Mouse (Mus musculus) embryonic facial prominence, embryonic 12.5 days (tissue): Measurements from ENCODE around the gene Hist1h1a. TPM values are rescaled to one million over a fixed set of nuclear protein-coding genes. Genes with fewer than 3 reads are reported as not detected.
"Not testable (repeated sequence)": the region's sequence is repeated elsewhere in the genome, so short reads cannot be mapped to it uniquely, and the experiment has no call there.

ENCODE experiments used
- ATAC-seq: fragments of 200-750 bp; cut with Nextera tagmentation; 2 replicates; pipeline ENCODE4 v1.8.0; 2017; ENCODE audit not compliant: insufficient number of reproducible peaks, insufficient read depth, low FRiP score, low TSS enrichment
- H3K27ac ChIP-seq: fragments of 300-500 bp; sonication (generic); 2 replicates; pipeline ENCODE4 v1.5.1; 2016; ENCODE audit warnings: mild to moderate bottlenecking
- H3K27me3 ChIP-seq: fragments of 300-500 bp; sonication (generic); 2 replicates; pipeline ENCODE4 v1.6.1; 2016; ENCODE audit warnings: mild to moderate bottlenecking, moderate library complexity
- H3K36me3 ChIP-seq: fragments of 300-500 bp; sonication (generic); 2 replicates; pipeline ENCODE4 v1.6.1; 2016; ENCODE audit warnings: mild to moderate bottlenecking
- H3K4me1 ChIP-seq: fragments of 300-500 bp; sonication (generic); 2 replicates; pipeline ENCODE4 v1.6.1; 2016
- H3K4me2 ChIP-seq: fragments of 300-500 bp; sonication (generic); replicated peaks from 2 replicates; pipeline ENCODE4 v1.6.1; 2016; ENCODE audit warnings: mild to moderate bottlenecking, moderate library complexity
- H3K4me3 ChIP-seq: fragments of 300-500 bp; sonication (generic); 2 replicates; pipeline ENCODE4 v1.5.1; 2016; ENCODE audit warnings: mild to moderate bottlenecking
- H3K9ac ChIP-seq: fragments of 300-500 bp; sonication (generic); 2 replicates; pipeline ENCODE4 v1.6.1; 2016; ENCODE audit warnings: mild to moderate bottlenecking, moderate library complexity
- H3K9me3 ChIP-seq: fragments of 300-500 bp; sonication (generic); 2 replicates; pipeline ENCODE4 v1.6.1; 2016; ENCODE audit warnings: mild to moderate bottlenecking, moderate library complexity
- WGBS: fragments of 180-500 bp; shearing (Covaris S2); methylation state at CpG from one replicate; pipeline ENCODE4 v1.1.7; 2016; 5-methylcytosine and 5-hydroxymethylcytosine counted together
- polyA plus RNA-seq: library from polyadenylated mRNA; unstranded; fragments of >200 nt; fragmentation: Nextera tagmentation; extraction: Ambion mirVana; gene quantifications from 2 replicates; pipeline ENCODE4 v1.2.1, GENCODE M21; 2016

Gene Hist1h1a
- 4.0 and 5.8 TPM in 2 replicates for polyA plus RNA-seq

DNA sequence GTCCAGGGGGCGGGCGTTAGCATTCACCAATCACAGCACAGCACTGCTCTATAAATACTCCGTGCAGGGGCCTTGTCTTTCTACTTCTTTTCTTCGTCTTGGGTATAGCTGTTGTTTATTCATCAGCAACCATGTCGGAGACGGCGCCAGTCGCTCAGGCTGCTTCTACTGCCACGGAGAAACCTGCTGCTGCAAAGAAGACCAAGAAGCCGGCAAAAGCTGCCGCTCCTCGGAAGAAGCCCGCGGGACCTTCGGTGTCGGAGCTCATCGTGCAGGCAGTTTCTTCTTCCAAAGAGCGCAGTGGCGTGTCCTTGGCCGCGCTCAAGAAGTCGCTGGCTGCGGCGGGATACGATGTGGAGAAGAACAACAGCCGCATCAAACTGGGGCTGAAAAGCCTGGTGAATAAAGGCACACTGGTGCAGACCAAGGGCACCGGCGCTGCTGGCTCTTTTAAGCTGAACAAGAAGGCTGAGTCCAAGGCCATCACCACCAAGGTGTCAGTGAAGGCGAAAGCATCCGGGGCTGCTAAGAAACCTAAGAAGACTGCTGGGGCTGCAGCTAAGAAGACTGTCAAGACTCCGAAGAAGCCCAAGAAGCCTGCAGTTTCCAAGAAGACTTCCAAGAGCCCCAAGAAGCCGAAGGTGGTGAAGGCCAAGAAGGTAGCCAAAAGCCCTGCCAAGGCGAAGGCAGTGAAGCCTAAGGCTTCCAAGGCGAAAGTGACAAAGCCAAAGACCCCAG is at the start of gene Hist1h1a:
Gene Hist1h1a, plus strand, starts transcription at position 81 of the 738 bp plus-strand sequence.
- peak within 1 kb of the TSS; percentile 86 for H3K4me2 ChIP-seq
- ATAC-seq, result peak; percentile 74
- H3K4me3 ChIP-seq, result peak within 1 kb of the TSS; percentile 59
- H3K36me3 ChIP-seq, result no peaks in the 10 kb centered on the region
- no peaks in the 10 kb centered on the region for H3K27me3 ChIP-seq
- no peaks in the 10 kb centered on the region for H3K9me3 ChIP-seq
- peak within 1 kb of the TSS; percentile 73 for H3K9ac ChIP-seq
- WGBS, result 3% methylated on average over 34 of the region's 34 CpGs
- peak within 1 kb of the TSS; percentile 98 for H3K27ac ChIP-seq
- H3K4me1 ChIP-seq, result peaks cover 14% of the 10 kb centered on the region

DNA sequence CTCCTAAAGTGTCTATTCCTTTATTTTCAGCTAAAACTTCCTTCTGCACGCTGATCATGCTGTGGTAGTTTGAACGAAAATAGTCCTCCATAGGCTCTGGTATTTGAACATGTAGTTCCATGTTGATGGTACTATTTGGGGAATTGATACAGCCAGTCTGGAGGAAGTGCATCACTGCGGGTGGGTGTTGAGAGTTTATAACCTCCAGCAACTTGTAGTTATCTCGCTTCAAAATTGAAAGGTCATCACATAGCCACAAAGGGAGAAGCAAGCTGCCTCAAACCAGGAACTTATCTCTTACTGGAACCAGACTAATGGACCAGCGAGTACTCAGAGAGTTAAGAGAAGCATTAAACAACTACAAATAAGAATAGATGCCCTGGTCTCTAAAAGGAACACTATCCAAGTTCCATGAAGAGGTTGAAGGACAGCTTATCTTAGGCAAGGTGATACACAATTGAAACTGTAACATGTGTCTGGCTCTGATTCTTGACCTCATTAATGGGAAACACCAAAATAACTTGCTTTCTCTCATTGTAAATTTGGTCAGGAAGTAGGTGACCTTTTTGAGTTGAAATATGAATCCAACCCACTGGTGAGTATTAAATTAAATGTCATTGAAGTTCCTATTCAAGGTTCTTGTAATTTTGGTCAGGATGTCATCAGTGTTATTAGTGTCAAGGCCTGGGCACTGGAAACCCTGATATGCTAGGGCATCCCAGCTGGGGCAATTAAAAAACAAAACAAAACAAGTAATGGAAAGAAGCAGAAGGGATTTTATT is 47.0 kb upstream of the Hist1h1a start:
- WGBS, result 83% methylated on average over 5 of the region's 5 CpGs

DNA sequence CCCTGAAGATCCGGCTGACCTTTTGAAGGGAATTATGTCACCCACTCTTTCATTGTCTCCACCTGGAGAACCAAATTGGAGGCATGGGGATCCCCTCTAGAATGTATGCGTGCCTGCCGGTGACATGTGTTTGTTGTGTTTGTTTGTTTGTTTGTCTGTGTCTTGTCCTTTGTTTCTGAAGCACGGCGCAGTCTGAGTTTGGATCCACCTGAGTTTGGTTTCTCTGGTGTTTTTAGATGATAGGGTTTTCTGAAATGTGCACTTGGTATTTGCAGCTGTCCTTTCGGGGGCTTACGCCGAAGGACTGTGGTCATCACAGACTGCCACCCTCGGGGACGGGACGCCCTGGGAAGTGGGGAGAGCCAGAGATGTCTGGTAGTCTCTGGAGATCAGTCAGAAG is 46.3 kb upstream of the Hist1h1a start:
- Histone ChIP-seq H3K27me3 (no peaks in the 10 kb centered on the region), H3K4me1 (no peaks in the 10 kb centered on the region), H3K27ac (no peak overlapping the region), H3K36me3 (no peaks in the 10 kb centered on the region), H3K4me2 (no peak overlapping the region), H3K9ac (no peak overlapping the region), H3K4me3 (no peak overlapping the region), H3K9me3 (no peaks in the 10 kb centered on the region)
- 59% methylated on average over 11 of the region's 11 CpGs for WGBS
- no peak for ATAC-seq

More for the DNA sequence above, 47.0 kb upstream of the Hist1h1a start:
- no peak for ATAC-seq
- H3K9me3 ChIP-seq, result no peaks in the 10 kb centered on the region
- no peaks in the 10 kb centered on the region for H3K36me3 ChIP-seq
- H3K27ac ChIP-seq, result no peak overlapping the region
- no peaks in the 10 kb centered on the region for H3K4me1 ChIP-seq
- H3K9ac ChIP-seq, result no peak overlapping the region
- H3K27me3 ChIP-seq, result no peaks in the 10 kb centered on the region
- no peak overlapping the region for H3K4me2 ChIP-seq
- no peak overlapping the region for H3K4me3 ChIP-seq

DNA sequence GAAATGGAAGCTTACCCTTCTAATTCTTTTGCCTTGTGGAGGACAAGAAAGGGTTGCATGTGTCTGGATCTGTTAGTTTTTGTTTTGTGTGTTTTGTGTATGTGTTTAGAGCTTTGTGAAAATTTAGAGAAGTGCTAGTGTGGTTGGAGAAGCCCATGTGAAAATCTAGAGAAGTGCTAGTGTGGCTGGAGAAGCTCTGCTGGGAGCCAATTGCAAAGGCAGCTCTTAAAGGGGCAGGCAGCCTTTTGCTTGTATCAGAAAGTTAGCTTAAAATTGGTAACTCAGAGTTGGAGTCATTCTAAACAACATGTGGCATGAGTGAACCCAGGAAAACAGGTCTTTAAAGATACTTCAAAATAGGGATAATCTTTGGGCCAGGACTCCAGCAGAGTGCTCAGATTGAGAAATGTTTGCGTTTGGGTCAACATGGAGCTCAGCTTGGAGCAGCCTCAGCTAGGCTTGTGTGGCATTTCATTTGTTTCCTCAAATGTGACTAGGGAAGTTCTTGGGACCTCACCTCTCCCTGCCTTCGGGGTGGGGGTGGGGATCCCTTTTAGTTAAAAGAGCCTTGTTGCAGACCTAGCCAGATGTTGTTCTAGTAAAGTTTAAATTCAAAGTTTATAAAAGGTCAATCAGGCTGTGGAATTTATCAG is 45.7 kb upstream of the Hist1h1a start:
- H3K36me3 ChIP-seq, H3K27me3 ChIP-seq, H3K4me3 ChIP-seq, H3K9me3 ChIP-seq, ATAC-seq, H3K4me2 ChIP-seq, H3K4me1 ChIP-seq, H3K27ac ChIP-seq, H3K9ac ChIP-seq: not testable (repeated sequence)
- 18% methylated on average over 2 of the region's 2 CpGs for WGBS

DNA sequence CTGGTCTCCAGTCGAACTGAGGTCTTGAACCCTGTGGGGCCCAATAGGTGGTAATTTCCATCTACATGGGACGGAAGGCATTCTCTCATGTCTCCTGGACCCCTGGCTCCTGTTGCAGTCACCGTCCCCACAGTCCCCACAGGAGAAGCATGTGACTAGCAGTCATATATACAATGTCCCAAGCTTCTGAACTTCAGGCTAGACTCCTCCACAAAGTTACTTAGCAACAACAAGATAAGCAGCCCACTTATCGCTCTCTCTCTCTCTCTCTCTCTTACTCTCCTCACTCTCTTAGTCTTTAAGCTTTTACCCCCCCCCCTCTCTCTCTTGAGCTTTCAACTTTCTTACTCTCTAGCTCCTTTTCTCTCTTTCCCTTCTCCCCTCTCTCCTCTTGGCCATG is 39.2 kb upstream of the Hist1h1a start:
- no peak for ATAC-seq
- H3K9ac ChIP-seq, result no peak overlapping the region
- no peaks in the 10 kb centered on the region for H3K36me3 ChIP-seq
- no peak overlapping the region for H3K4me3 ChIP-seq
- H3K27me3 ChIP-seq, result no peaks in the 10 kb centered on the region
- no peak overlapping the region for H3K4me2 ChIP-seq
- 87% methylated on average over 4 of the region's 4 CpGs for WGBS
- no peaks in the 10 kb centered on the region for H3K9me3 ChIP-seq
- no peak overlapping the region for H3K27ac ChIP-seq
- H3K4me1 ChIP-seq, result no peaks in the 10 kb centered on the region

DNA sequence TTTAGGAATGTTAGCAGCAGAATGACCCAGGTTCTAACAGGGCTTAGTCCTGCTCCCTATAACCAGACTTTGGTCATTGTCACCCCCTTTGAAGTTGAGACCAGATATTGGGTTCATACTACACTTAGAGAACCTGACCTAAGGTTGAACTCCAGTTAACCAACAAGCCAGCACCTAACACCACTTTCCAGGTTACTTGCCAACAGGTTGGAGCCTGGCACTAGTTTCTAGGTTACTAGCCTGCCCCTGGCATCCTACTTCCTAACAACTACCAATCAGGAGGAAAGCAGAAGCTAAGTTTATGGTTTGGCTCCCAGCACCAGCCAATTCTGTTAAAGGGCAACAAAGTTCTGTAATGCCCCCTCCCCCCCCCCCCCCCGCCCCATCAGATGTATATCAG is 38.3 kb upstream of the Hist1h1a start:
- no peak for ATAC-seq
- no peak overlapping the region for H3K4me3 ChIP-seq
- no peak overlapping the region for H3K27ac ChIP-seq
- no peaks in the 10 kb centered on the region for H3K9me3 ChIP-seq
- no CpG with 5 or more reads among the region's 1 CpGs for WGBS
- no peaks in the 10 kb centered on the region for H3K27me3 ChIP-seq
- no peaks in the 10 kb centered on the region for H3K4me1 ChIP-seq
- no peaks in the 10 kb centered on the region for H3K36me3 ChIP-seq
- no peak overlapping the region for H3K4me2 ChIP-seq
- no peak overlapping the region for H3K9ac ChIP-seq

DNA sequence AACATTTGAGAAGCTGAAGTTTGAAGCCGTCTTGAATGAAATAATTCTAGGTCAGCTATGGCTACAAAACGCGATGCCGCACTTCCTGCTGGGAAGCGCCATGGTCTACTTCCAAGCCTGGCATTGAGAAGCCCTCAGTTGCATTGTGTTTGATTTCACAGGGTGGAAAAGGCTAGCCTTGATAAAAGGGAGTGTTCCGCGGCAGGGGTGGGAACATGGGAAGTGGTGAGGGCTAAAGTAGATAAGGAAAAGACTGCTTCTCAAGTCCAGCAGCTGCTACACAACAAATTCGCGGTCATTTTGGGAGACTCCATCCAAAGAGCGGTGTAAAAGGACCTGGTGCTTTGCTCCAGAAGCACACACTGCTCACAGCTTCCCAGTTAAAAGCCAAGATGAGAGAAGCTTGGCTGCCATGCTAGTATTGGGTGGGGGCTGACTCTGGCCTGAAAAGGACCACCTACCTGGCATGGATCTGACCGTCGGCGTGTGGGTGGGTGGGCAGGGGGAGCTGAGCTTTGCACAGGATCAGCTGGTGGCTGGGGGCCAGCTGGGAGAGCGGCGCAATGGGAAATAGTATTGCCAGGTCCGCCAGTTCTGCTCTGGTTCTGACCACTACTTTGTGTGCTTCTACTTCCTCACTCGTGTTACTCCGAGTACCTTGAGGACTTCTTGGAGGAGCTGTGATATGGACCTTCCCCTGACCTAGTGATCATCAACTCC is 34.8 kb upstream of the Hist1h1a start:
- Histone ChIP-seq H3K4me2 (no peak overlapping the region), H3K9ac (no peak overlapping the region), H3K4me1 (no peaks in the 10 kb centered on the region), H3K9me3 (no peaks in the 10 kb centered on the region), H3K36me3 (no peaks in the 10 kb centered on the region), H3K27ac (no peak overlapping the region), H3K27me3 (no peaks in the 10 kb centered on the region), H3K4me3 (no peak overlapping the region)
- ATAC-seq, result no peak
- WGBS, result 90% methylated on average over 18 of the region's 18 CpGs

DNA sequence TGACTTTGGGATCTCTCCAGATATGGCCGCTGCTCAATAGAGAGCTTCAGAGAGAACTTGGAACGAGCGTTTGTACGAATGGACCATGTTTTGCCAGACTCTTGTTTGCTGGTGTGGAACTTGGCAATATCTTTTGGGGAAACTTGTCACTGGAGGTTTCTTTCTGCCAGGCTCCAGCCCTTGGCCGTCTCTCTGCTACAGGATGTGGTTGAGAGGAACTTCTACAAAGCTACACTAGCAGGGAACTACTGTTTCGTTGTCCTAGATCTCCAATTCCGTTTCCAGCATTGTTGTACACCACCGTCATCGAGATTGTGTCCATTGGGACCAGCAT is 34.3 kb upstream of the Hist1h1a start:
- no peaks in the 10 kb centered on the region for H3K27me3 ChIP-seq
- H3K4me1 ChIP-seq, result no peaks in the 10 kb centered on the region
- H3K4me2 ChIP-seq, result no peak overlapping the region
- H3K27ac ChIP-seq, result no peak overlapping the region
- no peak for ATAC-seq
- no peak overlapping the region for H3K4me3 ChIP-seq
- WGBS, result 93% methylated on average over 9 of the region's 9 CpGs
- H3K36me3 ChIP-seq, result no peaks in the 10 kb centered on the region
- no peak overlapping the region for H3K9ac ChIP-seq
- no peaks in the 10 kb centered on the region for H3K9me3 ChIP-seq

DNA sequence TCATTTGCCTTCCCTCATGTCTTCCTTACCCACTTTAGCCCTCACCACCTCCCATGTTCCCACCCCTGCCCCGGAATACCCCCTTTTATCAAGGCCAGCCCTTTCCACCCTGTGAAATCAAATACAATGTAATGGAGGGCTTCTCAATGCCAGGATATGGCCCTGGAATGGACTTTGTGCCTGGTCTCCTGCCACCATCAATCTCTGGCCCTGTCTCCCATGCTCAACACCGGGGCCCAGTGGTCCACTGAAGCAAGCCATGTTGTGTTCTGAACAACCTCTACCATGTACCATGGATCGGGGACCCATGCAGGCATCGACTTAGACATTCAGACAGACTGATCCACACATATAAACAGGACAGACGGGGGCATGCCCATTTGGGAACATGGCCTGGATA is 33.8 kb upstream of the Hist1h1a start:
- H3K4me3 ChIP-seq, result no peak overlapping the region
- WGBS, result 87% methylated on average over 5 of the region's 5 CpGs
- ATAC-seq, result no peak
- H3K9ac ChIP-seq, result no peak overlapping the region
- H3K9me3 ChIP-seq, result no peaks in the 10 kb centered on the region
- no peaks in the 10 kb centered on the region for H3K4me1 ChIP-seq
- no peak overlapping the region for H3K4me2 ChIP-seq
- H3K27ac ChIP-seq, result no peak overlapping the region
- no peaks in the 10 kb centered on the region for H3K27me3 ChIP-seq
- H3K36me3 ChIP-seq, result no peaks in the 10 kb centered on the region

DNA sequence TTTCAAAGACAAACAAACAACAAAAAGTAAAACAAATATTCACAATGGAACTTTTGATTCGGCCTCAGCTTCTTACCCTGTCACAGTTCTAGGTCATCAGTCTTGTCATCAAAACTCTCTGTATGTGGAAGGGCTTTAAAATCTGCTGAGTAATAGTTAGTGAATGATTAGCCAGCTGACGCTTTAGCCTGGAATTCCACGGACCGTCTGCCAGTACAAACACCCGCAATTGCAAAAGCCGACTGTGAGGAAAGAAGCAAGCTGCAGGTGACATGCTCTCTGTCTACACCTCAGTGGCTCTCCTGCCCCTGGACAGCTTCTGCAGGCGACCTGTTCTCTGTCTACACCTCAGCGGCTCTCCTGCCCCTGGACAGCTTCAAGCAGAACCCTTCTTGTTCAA is 33.0 kb upstream of the Hist1h1a start:
- H3K9me3 ChIP-seq, result no peaks in the 10 kb centered on the region
- WGBS, result 43% methylated on average over 8 of the region's 8 CpGs
- H3K27ac ChIP-seq, result no peak overlapping the region
- H3K4me3 ChIP-seq, result no peak overlapping the region
- H3K27me3 ChIP-seq, result no peaks in the 10 kb centered on the region
- no peak overlapping the region for H3K9ac ChIP-seq
- H3K4me2 ChIP-seq, result no peak overlapping the region
- no peaks in the 10 kb centered on the region for H3K4me1 ChIP-seq
- no peak for ATAC-seq
- no peaks in the 10 kb centered on the region for H3K36me3 ChIP-seq

DNA sequence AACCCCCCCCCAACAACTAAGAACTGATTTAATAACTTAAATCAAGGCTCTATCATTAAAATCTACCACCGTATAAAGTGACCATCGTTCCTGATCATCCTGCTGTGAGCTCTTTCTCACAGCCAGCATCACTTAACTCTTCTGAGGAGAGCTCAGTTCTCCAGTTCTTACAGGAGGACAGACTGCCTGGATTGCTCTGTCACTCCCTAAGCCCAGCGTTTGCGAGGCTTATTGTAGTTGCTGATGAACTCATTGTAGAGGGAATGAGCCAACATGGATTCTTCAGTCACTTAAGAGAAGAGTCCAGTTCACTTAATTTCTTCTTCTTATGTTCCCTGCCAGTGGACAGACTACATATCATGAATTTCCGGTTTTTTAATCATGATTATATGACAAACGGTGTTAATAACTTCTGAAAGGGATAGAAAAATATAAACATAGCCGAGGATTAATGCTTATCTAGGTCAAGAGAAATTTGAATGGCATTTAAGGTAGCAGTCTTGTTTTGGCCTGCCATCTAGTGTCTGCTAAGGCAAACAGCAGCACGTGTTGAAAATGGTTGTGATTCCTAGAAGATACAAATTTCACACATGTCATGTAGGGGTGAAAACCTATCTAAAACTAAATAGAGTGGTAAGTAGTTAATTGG is 31.2 kb upstream of the Hist1h1a start:
- Histone ChIP-seq H3K27ac (no peak overlapping the region), H3K4me1 (no peaks in the 10 kb centered on the region), H3K4me3 (no peak overlapping the region), H3K9ac (no peak overlapping the region), H3K27me3 (no peaks in the 10 kb centered on the region), H3K4me2 (no peak overlapping the region), H3K36me3 (no peaks in the 10 kb centered on the region), H3K9me3 (no peaks in the 10 kb centered on the region)
- WGBS, result 24% methylated on average over 8 of the region's 8 CpGs
- no peak for ATAC-seq
